Mouse (Mus musculus): ENCODE results near the gene Zfp518b. TPM values are rescaled to one million over a fixed set of nuclear protein-coding genes. Genes with fewer than 3 reads are reported as not detected.

Zfp518b gene
- 40.4 and 46.1 TPM in 2 replicates for polyA plus RNA-seq (2015; fragmentation: Nextera tagmentation; extraction: Ambion mirVana)

DNA sequence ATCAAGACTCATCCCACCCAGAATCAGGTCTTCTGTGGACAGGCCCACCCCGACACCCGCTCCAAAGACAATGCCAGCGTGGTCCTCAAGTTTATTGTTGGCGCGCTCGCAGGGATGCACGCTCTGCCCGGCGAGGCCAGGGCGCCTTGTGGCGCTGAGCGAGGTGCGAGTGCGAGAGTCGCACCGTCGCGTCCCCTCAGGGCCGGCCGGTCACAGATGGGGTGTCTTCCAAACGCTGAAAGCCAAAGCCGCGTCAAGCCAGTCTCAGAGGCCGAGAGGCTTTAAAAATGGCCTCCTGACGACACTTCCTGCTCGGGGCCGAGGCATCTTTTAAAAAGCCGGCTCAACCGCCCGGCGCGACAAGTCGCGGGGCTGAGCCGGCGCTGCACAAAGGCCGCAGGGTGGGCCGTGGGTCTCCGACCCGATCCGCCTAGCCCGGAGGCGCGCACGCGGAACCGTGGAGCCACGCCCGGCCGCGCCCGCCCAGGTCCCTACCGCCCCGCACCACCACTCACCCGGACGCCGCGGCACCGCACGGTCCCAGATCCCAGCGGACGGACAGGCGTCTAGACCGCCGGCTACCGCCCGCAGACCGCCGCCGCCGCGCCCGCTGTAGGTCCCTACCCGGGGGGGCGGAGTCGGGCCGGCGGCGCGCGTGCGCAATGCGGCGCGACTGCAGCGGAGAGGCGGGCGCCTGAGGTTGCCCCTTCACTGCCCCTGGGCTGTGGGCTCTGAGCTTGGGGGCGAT is at the start of gene Zfp518b:
Gene Zfp518b, minus strand, starts transcription at position 663 of the 748 bp plus-strand sequence.
- peaks cover 3% of the 10 kb centered on the region; the same call in 1 of the 2 replicates for H3K9me3 ChIP-seq
- WGBS, result under 1% methylated on average over 79 of the region's 89 CpGs
- H3K27me3 ChIP-seq, result peaks cover 2% of the 10 kb centered on the region; the same call in 1 of the 2 replicates
- ATAC-seq, result peak; percentile 97
- H3K27ac ChIP-seq, result peak within 1 kb of the TSS; percentile 91
- H3K36me3 ChIP-seq, result peaks cover 37% of the 10 kb centered on the region
- peak within 1 kb of the TSS; percentile 91 for H3K9ac ChIP-seq (replicated peaks)
- H3K4me1 ChIP-seq (replicated peaks), result peaks cover 18% of the 10 kb centered on the region
- H3K4me3 ChIP-seq (replicated peaks), result peak within 1 kb of the TSS; percentile 73
- peak within 1 kb of the TSS; percentile 74 for H3K4me2 ChIP-seq (replicated peaks)

DNA sequence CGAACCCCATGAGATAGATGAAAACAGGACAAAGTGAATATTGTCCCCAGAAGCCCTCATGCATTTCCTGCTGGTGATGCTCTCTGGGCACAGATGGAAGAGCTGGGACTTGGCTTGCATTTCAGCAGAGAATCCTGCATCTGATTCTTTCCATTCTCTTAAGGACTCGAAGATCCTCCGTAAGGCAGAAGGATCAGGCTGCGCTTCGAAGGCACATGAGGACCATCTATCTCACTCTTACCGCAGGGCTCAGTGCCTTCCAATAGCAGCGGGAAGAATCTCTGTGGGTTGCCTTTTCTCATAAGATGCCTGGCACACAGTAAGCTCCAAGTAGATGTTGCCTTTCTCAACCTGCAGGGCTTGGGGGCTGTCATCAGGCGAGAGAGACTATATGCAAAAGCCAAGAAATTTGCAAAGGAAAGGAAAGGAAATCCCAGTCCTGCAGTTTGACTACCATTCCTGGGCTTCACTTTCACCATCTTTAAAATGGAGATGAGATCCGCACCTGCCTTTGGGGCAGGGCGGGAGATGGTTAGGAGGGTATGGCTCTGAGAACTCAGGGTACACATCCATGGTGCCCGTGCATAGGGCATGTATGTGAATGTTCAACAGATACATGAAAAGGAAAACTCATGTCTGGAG is 24.4 kb upstream of the Zfp518b start:
- Histone ChIP-seq H3K4me1 (replicated peaks) (no peaks in the 10 kb centered on the region), H3K36me3 (no peaks in the 10 kb centered on the region), H3K4me2 (replicated peaks) (no peak overlapping the region), H3K27ac (no peak overlapping the region), H3K9ac (replicated peaks) (no peak overlapping the region), H3K27me3 (no peaks in the 10 kb centered on the region), H3K4me3 (replicated peaks) (no peak overlapping the region), H3K9me3 (no peaks in the 10 kb centered on the region)
- WGBS, result 73% methylated on average over 11 of the region's 11 CpGs
- ATAC-seq, result no peak

DNA sequence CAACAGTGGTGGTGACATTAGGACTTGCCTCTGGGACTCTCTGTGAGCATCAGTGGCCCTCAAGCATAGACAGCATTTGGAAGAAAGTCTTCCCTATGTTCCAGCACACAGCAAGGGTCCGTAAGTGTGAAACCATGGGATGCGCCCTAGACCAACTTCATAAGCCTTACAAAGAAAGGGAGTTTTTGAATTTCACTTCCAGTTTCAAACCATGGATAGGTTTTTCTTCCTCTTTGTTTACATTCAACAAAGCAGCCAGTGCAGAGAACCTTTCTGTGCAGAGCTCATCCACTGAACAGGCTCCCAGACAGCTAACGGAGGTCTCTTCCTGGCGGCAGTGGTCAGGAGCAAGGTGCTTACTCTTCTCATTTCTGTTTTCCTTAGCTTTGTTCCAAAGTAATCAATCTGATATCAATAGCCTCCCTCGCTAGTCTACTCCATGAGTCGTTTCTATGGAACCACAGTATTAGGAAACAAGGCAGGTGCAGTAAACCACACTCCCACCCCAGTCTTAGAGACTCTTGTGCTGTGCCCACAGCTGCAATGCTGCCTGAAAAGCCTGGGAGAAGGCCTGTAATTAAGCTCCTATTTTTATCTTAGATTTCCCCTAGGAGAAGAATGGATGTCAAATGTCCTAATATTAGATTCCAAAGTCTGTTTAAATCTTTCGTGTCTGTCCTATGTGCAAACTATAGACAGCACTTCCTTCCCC is 22.9 kb upstream of the Zfp518b start:
- Histone ChIP-seq H3K27me3 (no peaks in the 10 kb centered on the region), H3K36me3 (no peaks in the 10 kb centered on the region), H3K9ac (replicated peaks) (no peak overlapping the region), H3K27ac (no peak overlapping the region), H3K4me1 (replicated peaks) (no peaks in the 10 kb centered on the region), H3K9me3 (no peaks in the 10 kb centered on the region), H3K4me2 (replicated peaks) (no peak overlapping the region), H3K4me3 (replicated peaks) (no peak overlapping the region)
- 84% methylated on average over 7 of the region's 7 CpGs for WGBS
- no peak for ATAC-seq

DNA sequence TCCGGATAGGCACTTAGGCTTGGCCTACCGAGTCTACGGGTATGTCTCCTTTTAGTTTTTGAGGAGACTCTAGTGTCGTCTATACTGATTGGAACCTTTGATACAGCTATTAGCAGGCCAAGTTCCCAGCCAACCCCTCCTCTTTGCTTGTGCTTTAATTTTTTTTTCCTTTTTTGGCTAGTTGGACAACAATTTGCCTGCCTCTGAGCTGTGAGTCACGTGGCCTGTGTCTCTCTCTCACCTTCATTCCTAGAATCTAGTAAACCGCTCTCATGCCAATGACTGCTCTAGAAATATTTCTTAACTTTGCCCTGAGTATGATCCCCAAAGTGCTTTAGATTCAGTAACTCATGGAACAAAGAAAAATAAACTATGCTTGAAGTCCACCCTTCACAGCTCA is 18.3 kb upstream of the Zfp518b start:
- no peak for ATAC-seq
- WGBS, result 88% methylated on average over 6 of the region's 6 CpGs

DNA sequence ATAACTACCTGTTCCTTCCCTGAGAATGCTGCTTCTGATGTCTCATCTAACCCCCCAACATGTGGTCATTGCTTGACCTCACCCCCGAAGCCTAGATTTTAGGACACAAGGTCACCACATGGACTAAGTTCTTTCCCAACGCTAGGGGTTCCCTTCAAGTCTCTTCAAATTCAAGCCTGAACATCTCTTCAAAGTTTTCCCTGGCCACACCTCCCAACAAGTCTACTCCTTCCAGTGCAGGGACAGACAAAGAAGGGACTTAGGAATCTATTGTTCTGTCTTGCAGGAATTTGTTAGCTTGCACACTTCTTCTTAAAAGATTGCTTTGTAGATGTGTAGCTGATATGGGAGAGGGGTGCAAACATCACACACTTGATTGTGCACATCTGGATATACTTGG is 17.5 kb upstream of the Zfp518b start:
- WGBS, result 68% methylated on average over 2 of the region's 2 CpGs
- no peak overlapping the region for H3K27ac ChIP-seq
- H3K9ac ChIP-seq (replicated peaks), result no peak overlapping the region
- no peaks in the 10 kb centered on the region for H3K4me1 ChIP-seq (replicated peaks)
- no peaks in the 10 kb centered on the region for H3K36me3 ChIP-seq
- ATAC-seq, result no peak
- H3K9me3 ChIP-seq, result no peaks in the 10 kb centered on the region
- no peaks in the 10 kb centered on the region for H3K27me3 ChIP-seq
- no peak overlapping the region for H3K4me2 ChIP-seq (replicated peaks)
- H3K4me3 ChIP-seq (replicated peaks), result no peak overlapping the region

More for the DNA sequence above, 18.3 kb upstream of the Zfp518b start:
- H3K9me3 ChIP-seq, result no peaks in the 10 kb centered on the region
- no peak overlapping the region for H3K4me2 ChIP-seq (replicated peaks)
- no peaks in the 10 kb centered on the region for H3K36me3 ChIP-seq
- H3K9ac ChIP-seq (replicated peaks), result no peak overlapping the region
- no peaks in the 10 kb centered on the region for H3K4me1 ChIP-seq (replicated peaks)
- H3K27ac ChIP-seq, result no peak overlapping the region
- no peaks in the 10 kb centered on the region for H3K27me3 ChIP-seq
- H3K4me3 ChIP-seq (replicated peaks), result no peak overlapping the region

DNA sequence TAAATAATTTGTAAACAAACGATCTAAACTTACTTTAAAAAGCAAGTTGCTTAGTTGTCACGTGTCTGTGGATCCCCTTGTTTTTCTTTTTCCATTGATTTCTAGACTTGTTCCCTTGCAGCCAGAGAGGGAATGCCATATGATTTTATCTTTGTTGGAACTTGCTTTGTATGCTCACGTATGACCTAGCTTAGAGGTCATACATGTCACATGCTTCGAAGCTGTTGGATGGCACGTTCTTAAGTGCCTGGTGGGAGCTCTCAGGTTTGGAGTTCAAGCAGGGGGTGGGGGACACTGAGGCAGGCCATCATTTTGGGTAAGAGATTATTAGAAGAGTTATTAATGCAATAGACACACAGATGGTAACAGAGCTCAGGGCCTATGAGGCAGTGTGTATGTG is 13.8 kb upstream of the Zfp518b start:
- Histone ChIP-seq H3K27me3 (no peaks in the 10 kb centered on the region), H3K27ac (no peak overlapping the region), H3K4me2 (replicated peaks) (no peak overlapping the region), H3K9me3 (no peaks in the 10 kb centered on the region), H3K4me1 (replicated peaks) (no peaks in the 10 kb centered on the region), H3K36me3 (no peaks in the 10 kb centered on the region), H3K4me3 (replicated peaks) (no peak overlapping the region), H3K9ac (replicated peaks) (no peak overlapping the region)
- WGBS, result 65% methylated on average over 5 of the region's 5 CpGs
- ATAC-seq, result no peak

DNA sequence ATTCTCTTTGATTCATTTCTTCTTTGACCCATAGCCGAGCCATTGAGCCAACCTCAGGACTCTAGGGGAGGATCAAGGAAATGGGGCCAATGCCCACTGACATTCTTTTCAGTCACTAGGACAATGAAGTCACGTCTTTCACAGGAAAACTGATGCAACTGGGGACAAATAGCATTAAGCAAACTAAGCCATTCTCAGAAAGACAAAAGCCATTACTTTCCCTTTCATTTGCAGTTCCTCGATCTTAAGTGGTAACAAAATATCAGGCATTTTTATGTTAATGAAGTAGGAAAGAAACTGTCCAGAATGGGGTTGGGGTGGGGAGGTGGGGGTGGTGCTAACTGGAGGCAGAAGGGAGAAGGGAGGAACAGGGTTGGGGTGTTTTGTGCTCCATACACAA is 13.4 kb upstream of the Zfp518b start:
- Histone ChIP-seq H3K36me3 (no peaks in the 10 kb centered on the region), H3K4me3 (replicated peaks) (no peak overlapping the region), H3K9ac (replicated peaks) (no peak overlapping the region), H3K4me2 (replicated peaks) (no peak overlapping the region), H3K27me3 (no peaks in the 10 kb centered on the region), H3K4me1 (replicated peaks) (no peaks in the 10 kb centered on the region), H3K27ac (no peak overlapping the region), H3K9me3 (no peaks in the 10 kb centered on the region)
- ATAC-seq, result no peak
- 16% methylated on average over 3 of the region's 3 CpGs for WGBS

DNA sequence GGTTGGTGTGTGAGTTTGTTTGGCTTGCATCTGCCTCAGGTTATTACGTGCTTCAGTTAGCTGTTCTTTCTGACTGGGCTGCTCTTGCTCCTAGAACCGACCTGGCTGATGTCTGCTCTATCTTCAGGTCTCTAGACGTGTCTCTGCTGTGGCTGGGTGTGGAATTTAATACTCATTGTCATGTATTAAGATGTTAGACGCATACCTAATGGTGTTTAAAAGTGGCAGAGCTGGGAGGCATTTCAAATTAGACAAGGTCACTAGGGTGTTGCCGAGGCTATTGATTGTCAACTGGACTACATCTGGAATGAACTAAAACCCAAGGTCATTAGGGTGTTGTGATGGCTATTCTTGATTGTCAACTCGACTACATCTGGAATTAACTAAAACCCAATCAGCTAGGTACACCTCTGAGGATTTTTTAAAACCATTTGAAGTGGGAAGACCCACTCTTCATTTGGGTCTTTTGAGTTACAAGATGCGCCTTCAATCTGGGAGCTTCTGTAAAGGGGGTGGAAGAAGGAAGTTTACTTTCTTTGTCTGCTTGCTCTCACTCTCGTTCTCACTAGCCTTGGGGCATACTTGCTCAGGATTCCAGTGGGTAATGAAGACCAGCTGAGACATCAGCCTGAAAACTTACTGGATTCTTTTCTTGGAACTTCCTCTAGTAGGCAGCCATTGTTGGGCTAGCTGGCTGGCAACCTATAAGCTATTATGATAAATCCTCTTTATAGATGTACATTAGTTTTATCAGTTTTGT is 12.2 kb upstream of the Zfp518b start:
- Histone ChIP-seq H3K27me3 (no peaks in the 10 kb centered on the region), H3K27ac (no peak overlapping the region), H3K9ac (replicated peaks) (no peak overlapping the region), H3K4me3 (replicated peaks) (no peak overlapping the region), H3K36me3 (no peaks in the 10 kb centered on the region), H3K4me1 (replicated peaks) (no peaks in the 10 kb centered on the region), H3K4me2 (replicated peaks) (no peak overlapping the region), H3K9me3 (no peaks in the 10 kb centered on the region)
- no peak for ATAC-seq
- WGBS, result 68% methylated on average over 8 of the region's 8 CpGs

DNA sequence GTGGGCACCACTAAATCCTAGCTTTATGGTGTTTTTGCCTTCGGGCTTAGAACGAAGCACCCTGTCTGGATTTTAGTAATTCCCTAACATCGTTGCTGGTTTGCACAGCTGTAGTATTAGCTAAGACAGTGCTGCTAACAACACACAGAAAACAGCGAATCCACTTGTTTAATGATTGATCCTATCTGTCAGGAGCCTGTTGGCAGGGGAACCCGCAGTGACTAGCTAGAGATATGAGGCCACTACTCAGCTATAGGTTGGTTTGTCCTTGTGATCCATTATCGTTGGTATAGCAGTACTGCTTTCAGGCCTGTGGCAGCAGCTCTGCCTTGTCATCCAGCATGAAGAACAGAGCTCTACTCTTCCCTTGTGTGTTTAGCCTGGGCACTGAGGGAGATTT is 8.2 kb upstream of the Zfp518b start:
- no peak overlapping the region for H3K27ac ChIP-seq
- no peaks in the 10 kb centered on the region for H3K4me1 ChIP-seq (replicated peaks)
- ATAC-seq, result no peak
- H3K27me3 ChIP-seq, result no peaks in the 10 kb centered on the region
- H3K9me3 ChIP-seq, result no peaks in the 10 kb centered on the region
- WGBS, result 91% methylated on average over 6 of the region's 6 CpGs
- no peak overlapping the region for H3K9ac ChIP-seq (replicated peaks)
- no peaks in the 10 kb centered on the region for H3K36me3 ChIP-seq
- no peak overlapping the region for H3K4me3 ChIP-seq (replicated peaks)
- H3K4me2 ChIP-seq (replicated peaks), result no peak overlapping the region

DNA sequence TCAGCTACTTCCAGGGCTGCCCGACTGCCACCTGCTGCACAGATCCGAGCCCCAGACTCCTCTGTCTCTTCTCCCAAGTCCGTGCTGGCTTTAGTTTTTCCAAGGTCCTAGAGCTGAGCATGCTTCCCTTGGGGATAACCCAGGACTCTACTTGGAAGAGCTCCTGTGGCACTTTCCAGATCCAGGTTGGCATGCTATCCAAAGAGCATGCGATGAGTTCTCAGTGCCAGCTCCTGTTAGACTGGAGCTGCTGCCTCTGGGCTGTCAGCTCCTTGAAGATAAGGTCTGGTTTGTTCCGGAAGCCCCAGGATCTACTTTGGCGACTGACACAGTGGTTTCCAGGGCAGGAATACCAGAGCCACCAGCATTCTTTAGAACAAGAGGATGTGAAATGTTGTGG is 4.6 kb upstream of the Zfp518b start:
- Histone ChIP-seq H3K36me3 (no peaks in the 10 kb centered on the region), H3K9me3 (no peaks in the 10 kb centered on the region), H3K27me3 (peaks cover 2% of the 10 kb centered on the region; the same call in 1 of the 2 replicates), H3K4me3 (replicated peaks) (no peak overlapping the region), H3K4me1 (replicated peaks) (no peaks in the 10 kb centered on the region), H3K4me2 (replicated peaks) (no peak overlapping the region), H3K9ac (replicated peaks) (no peak overlapping the region), H3K27ac (no peak overlapping the region)
- no peak for ATAC-seq
- WGBS, result 90% methylated on average over 6 of the region's 6 CpGs

DNA sequence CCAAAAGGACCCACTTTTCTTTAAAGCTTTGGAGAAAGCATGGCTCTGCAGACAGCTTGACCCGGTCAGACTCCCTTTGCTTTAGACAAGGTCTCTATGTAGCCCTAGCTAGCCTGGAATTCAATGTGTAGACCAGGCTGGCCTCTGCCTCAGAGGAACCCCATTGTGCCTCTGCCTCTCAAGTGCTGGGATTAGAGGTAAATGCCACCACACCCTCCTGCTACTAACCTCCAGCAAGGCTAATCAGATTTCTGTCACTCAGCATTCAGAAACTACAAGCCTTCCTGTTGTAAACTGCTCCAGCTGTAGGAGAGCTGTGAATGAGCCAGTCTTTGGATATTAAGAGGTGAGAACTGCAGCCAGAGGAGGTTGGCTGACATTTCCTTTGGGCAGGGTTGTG is 3.1 kb upstream of the Zfp518b start:
- H3K36me3 ChIP-seq, result peaks cover 4% of the 10 kb centered on the region

More for the DNA sequence above, 3.1 kb upstream of the Zfp518b start:
- Histone ChIP-seq H3K9ac (replicated peaks) (no peak overlapping the region), H3K4me1 (replicated peaks) (peaks cover 10% of the 10 kb centered on the region), H3K27me3 (peaks cover 2% of the 10 kb centered on the region; the same call in 1 of the 2 replicates), H3K9me3 (no peaks in the 10 kb centered on the region), H3K4me2 (replicated peaks) (no peak overlapping the region), H3K4me3 (replicated peaks) (no peak overlapping the region), H3K27ac (no peak overlapping the region)
- 95% methylated on average over 1 of the region's 1 CpGs for WGBS
- ATAC-seq, result no peak

Data from midbrain, embryonic 13.5 days (tissue).